Mouse (Mus musculus): ENCODE results near the gene Olfr1387. TPM values are rescaled to one million over a fixed set of nuclear protein-coding genes. Genes with fewer than 3 reads are reported as not detected.
"Not testable (repeated sequence)": the region's sequence is repeated elsewhere in the genome, so short reads cannot be mapped to it uniquely, and the experiment has no call there.

Gene Olfr1387
- not detected for total RNA-seq (2021)

GRCm38 (mm10) chr11:49455043-49455442, at the start of gene Olfr1387:
Olfr1387 (plus strand) TSS chr11:49455343.
- no peak for DNase-seq (ENCODE audit: extremely low spot score in 1 of 2, low spot score in 2 of 2)
- intact Hi-C loops (cut with DNase I): no loop called here

- DNase-seq (ENCODE audit: extremely low spot score in 1 of 2, low spot score in 2 of 2): no peak
- intact Hi-C loops (cut with DNase I): no loop called here
Measured at GRCm38 (mm10) chr11:49406784-49407183, 48.4 kb upstream of the Olfr1387 start.

GRCm38 (mm10) chr11:49410540-49410939, 44.6 kb upstream of the Olfr1387 start:
- intact Hi-C loops (cut with DNase I): no loop called here
- DNase-seq (ENCODE audit: extremely low spot score in 1 of 2, low spot score in 2 of 2): peak in 1 of 2 experiments; percentile 3

- intact Hi-C loops (cut with DNase I): no loop called here
- DNase-seq (ENCODE audit: extremely low spot score in 1 of 2, low spot score in 2 of 2): no peak
Measured at GRCm38 (mm10) chr11:49422767-49423166, 32.4 kb upstream of the Olfr1387 start, which contains the start of gene Olfr1389. Olfr1389 (plus strand) TSS chr11:49423067.

- intact Hi-C loops (cut with DNase I): no loop called here
- no peak for DNase-seq (ENCODE audit: extremely low spot score in 1 of 2, low spot score in 2 of 2)
Measured at GRCm38 (mm10) chr11:49425257-49425927, 29.8 kb upstream of the Olfr1387 start.

GRCm38 (mm10) chr11:49429641-49430040, 25.5 kb upstream of the Olfr1387 start:
- DNase-seq (ENCODE audit: extremely low spot score in 1 of 2, low spot score in 2 of 2): peak in 1 of 2 experiments; percentile 5
- intact Hi-C loops (cut with DNase I): no loop called here

- intact Hi-C loops (cut with DNase I): no loop called here
- no peak for DNase-seq (ENCODE audit: extremely low spot score in 1 of 2, low spot score in 2 of 2)
Measured at GRCm38 (mm10) chr11:49436411-49436810, 18.7 kb upstream of the Olfr1387 start, which contains the start of gene Olfr1388. Olfr1388 (plus strand) TSS chr11:49436624.

- DNase-seq (ENCODE audit: extremely low spot score in 1 of 2, low spot score in 2 of 2); intact Hi-C loops (cut with DNase I): not testable (repeated sequence)
Measured at GRCm38 (mm10) chr11:49464746-49465145, 9.6 kb downstream of the Olfr1387 start, which contains the start of gene Olfr1386. Olfr1386 (plus strand) TSS chr11:49465046.

- no peak for DNase-seq (ENCODE audit: extremely low spot score in 1 of 2, low spot score in 2 of 2)
- intact Hi-C loops (cut with DNase I): no loop called here
Measured at GRCm38 (mm10) chr11:49485973-49486372, 30.8 kb downstream of the Olfr1387 start.

GRCm38 (mm10) chr11:49488770-49489169, 33.6 kb downstream of the Olfr1387 start, which contains the start of gene Olfr1385:
Olfr1385 (plus strand) TSS chr11:49489070.
- intact Hi-C loops (cut with DNase I); DNase-seq (ENCODE audit: extremely low spot score in 1 of 2, low spot score in 2 of 2): not testable (repeated sequence)

Other genes starting within 250 kb of the Olfr1387 start
- 10 to 100 TPM; 60.5 to 67.2 TPM for gene Mgat1, start 211.2 kb upstream of the Olfr1387 start, total RNA-seq (2021)
- under 1 TPM in 1 of 2 experiments, not detected in 1; 0.26 TPM for gene Olfr1393, start 177.0 kb upstream of the Olfr1387 start, total RNA-seq (2021)
- gene Olfr1392, start 170.1 kb upstream of the Olfr1387 start, total RNA-seq (2021): under 1 TPM in 1 of 2 experiments, not detected in 1; 0.47 TPM
- gene Olfr10, start 150.6 kb upstream of the Olfr1387 start, total RNA-seq (2021): not detected
- gene Olfr1391, start 132.6 kb upstream of the Olfr1387 start, total RNA-seq (2021): not detected
- not detected for gene Olfr1390, start 120.2 kb upstream of the Olfr1387 start, total RNA-seq (2021)
- not detected for gene Olfr1389, start 32.3 kb upstream of the Olfr1387 start, total RNA-seq (2021)
- gene Olfr1388, start 18.7 kb upstream of the Olfr1387 start, total RNA-seq (2021): under 1 TPM; 0.30 to 0.54 TPM
- gene Olfr1386, start 9.7 kb downstream of the Olfr1387 start, total RNA-seq (2021): not detected
- gene Olfr1385, start 33.7 kb downstream of the Olfr1387 start, total RNA-seq (2021): under 1 TPM in 1 of 2 experiments, not detected in 1; 0.11 TPM
- not detected for gene Olfr1384, start 51.4 kb downstream of the Olfr1387 start, total RNA-seq (2021)
- gene Olfr1383, start 64.3 kb downstream of the Olfr1387 start, total RNA-seq (2021): under 1 TPM in 1 of 2 experiments, not detected in 1; 0.34 TPM
- gene Olfr1382, start 72.9 kb downstream of the Olfr1387 start, total RNA-seq (2021): not detected
- gene Olfr1381, start 88.1 kb downstream of the Olfr1387 start, total RNA-seq (2021): not detected
- not detected for gene Olfr1380, start 101.5 kb downstream of the Olfr1387 start, total RNA-seq (2021)
- gene Flt4, start 153.9 kb downstream of the Olfr1387 start, total RNA-seq (2021): 1 to 10 TPM; 3.4 to 3.8 TPM
- gene Scgb3a1, start 208.3 kb downstream of the Olfr1387 start, total RNA-seq (2021): not detected

Measured in left cerebral cortex, postnatal 10 days (tissue).